Mouse (Mus musculus) lung, embryonic 16.5 days (tissue): Measurements from ENCODE around the gene Cd300lg. TPM values are rescaled to one million over a fixed set of nuclear protein-coding genes. Genes with fewer than 3 reads are reported as not detected.

Experiments
- ATAC-seq: fragments of 200-750 bp; cut with Nextera tagmentation; 2 replicates; pipeline ENCODE4 v1.8.0; 2017; ENCODE audit warnings: low read depth, mild to moderate bottlenecking, moderate library complexity
- H3K27ac ChIP-seq: fragments of 300-500 bp; sonication (generic); 2 replicates; pipeline ENCODE4 v1.5.1; 2014; ENCODE audit warnings: mild to moderate bottlenecking, control low read depth, low read length
- H3K27me3 ChIP-seq: fragments of 300-500 bp; sonication (generic); 2 replicates; pipeline ENCODE4 v1.6.1; 2014; ENCODE audit warnings: low read depth, low read length, mixed read lengths; ENCODE audit not compliant: control insufficient read depth, insufficient read depth
- H3K36me3 ChIP-seq: fragments of 300-500 bp; sonication (generic); 2 replicates; pipeline ENCODE4 v1.6.1; 2014; ENCODE audit warnings: low read length; ENCODE audit not compliant: control insufficient read depth, insufficient read depth
- H3K4me1 ChIP-seq: fragments of 300-500 bp; sonication (generic); replicated peaks from 2 replicates; pipeline ENCODE4 v1.6.1; 2014; ENCODE audit warnings: low read length, mixed read lengths; ENCODE audit not compliant: control insufficient read depth, insufficient read depth
- H3K4me2 ChIP-seq: fragments of 300-500 bp; sonication (generic); 2 replicates; pipeline ENCODE4 v1.6.1; 2014; ENCODE audit warnings: low read depth, low read length, control low read depth
- H3K4me3 ChIP-seq: fragments of 300-500 bp; sonication (generic); 2 replicates; pipeline ENCODE4 v1.5.1; 2014; ENCODE audit warnings: mild to moderate bottlenecking, low read length, control low read depth
- H3K9ac ChIP-seq: fragments of 300-500 bp; sonication (generic); 2 replicates; pipeline ENCODE4 v1.6.1; 2014; ENCODE audit warnings: low read length, control low read depth
- H3K9me3 ChIP-seq: fragments of 300-500 bp; sonication (generic); 2 replicates; pipeline ENCODE4 v1.6.1; 2016; ENCODE audit warnings: low read length; ENCODE audit not compliant: control insufficient read depth
- WGBS: fragments of 180-500 bp; shearing (Covaris S2); extraction: QIAGEN DNeasy Blood & Tissue Kit; methylation state at CpG from one replicate; pipeline ENCODE4 v1.1.7; 2014; 5-methylcytosine and 5-hydroxymethylcytosine counted together
- polyA plus RNA-seq: library from polyadenylated mRNA; unstranded; fragments of >200 nt; fragmentation: Nextera tagmentation; extraction: Ambion mirVana; gene quantifications from 2 replicates; pipeline ENCODE4 v1.2.1, GENCODE M21; 2015

The Cd300lg gene
- polyA plus RNA-seq, 1 experiment from 2014 or later: 0.74 TPM

DNA sequence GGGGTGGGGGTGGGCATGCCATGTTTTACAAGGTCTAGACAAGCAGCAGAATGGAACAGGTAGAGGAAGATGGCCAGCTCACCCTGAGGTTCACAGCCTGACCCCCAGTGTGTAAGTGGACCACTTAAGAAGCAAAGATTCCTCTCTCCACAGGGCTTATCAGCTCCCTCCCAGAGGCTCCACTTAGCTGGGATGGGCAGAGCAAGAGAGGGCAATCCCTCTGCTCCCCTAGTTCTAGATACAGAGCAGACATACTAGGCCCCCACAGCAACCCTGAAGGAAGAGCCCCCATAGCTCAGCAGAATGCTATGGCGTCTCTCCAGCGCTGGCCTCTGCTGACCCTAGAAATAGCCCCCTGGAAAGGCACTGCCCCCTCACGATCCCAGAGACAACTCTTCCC, 54.4 kb downstream of the Cd300lg start:
- no peak overlapping the region for H3K4me2 ChIP-seq
- no peak overlapping the region for H3K9ac ChIP-seq
- ATAC-seq: no peak
- H3K4me1 ChIP-seq: peaks cover 4% of the 10 kb centered on the region; the same call in 1 of the 2 replicates
- 71% methylated on average over 3 of the region's 3 CpGs for WGBS
- H3K4me3 ChIP-seq: no peak overlapping the region
- H3K9me3 ChIP-seq: no peaks in the 10 kb centered on the region
- no peaks in the 10 kb centered on the region for H3K36me3 ChIP-seq
- no peak overlapping the region for H3K27ac ChIP-seq
- peaks cover 4% of the 10 kb centered on the region; the same call in 1 of the 2 replicates for H3K27me3 ChIP-seq

DNA sequence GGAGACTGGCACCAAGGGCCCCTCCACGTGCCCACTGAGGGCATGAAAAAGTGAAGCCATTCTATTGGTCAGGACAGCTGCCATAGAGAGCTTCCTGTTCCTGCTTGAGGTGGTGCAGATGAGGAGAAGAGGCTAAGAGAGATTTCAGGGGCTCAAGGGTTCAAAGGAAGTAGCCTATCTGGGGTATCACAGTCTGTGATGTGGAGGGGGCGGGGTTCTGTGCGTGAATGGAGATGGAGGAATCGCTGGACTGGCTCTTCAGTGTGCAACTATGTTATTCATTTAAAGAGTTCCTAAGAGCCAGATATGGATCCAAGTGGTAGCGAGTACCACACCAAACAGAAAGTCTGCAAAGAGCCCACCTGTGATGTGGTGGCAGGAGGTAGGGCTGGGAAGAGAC, 55.1 kb downstream of the Cd300lg start:
- Histone ChIP-seq H3K27me3 (peaks cover 4% of the 10 kb centered on the region; the same call in 1 of the 2 replicates), H3K4me3 (peak overlapping the region; percentile 21; the same call in 1 of the 2 replicates), H3K9me3 (no peaks in the 10 kb centered on the region), H3K27ac (no peak overlapping the region), H3K4me2 (peak overlapping the region; percentile 44), H3K36me3 (no peaks in the 10 kb centered on the region), H3K4me1 (peaks cover 4% of the 10 kb centered on the region; the same call in 1 of the 2 replicates), H3K9ac (no peak overlapping the region)
- no peak for ATAC-seq
- 58% methylated on average over 5 of the region's 5 CpGs for WGBS

DNA sequence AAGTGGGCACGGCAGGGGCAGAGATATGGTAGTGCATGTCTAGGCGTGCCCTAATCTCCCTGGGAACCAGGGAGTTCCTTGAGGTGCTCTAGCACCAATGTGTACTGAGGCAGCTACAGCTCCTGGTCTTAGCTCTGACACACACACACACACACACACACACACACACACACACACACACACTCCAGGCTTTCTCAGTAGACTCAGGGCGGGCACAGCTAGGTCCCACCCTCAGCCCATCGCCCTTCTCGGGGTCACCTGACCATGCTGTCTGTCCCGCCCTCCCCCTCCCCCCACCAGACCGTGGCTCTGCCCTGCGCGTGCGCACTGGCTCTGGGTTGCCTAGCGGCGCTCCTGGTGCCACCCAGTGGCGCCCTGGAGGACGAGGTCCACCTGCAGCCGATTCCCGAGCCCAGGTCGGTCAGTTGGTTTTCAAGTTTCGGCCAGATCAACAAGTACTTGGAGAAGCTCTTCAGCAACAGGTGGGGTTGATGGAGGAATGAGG, 55.6 kb downstream of the Cd300lg start:
- H3K27ac ChIP-seq: no peak overlapping the region
- peak overlapping the region; percentile 44 for H3K4me2 ChIP-seq
- WGBS: 3% methylated on average over 17 of the region's 18 CpGs
- peaks cover 4% of the 10 kb centered on the region; the same call in 1 of the 2 replicates for H3K4me1 ChIP-seq
- ATAC-seq: peak; percentile 92
- no peaks in the 10 kb centered on the region for H3K36me3 ChIP-seq
- peaks cover 4% of the 10 kb centered on the region; the same call in 1 of the 2 replicates for H3K27me3 ChIP-seq
- H3K9ac ChIP-seq: peak overlapping the region; percentile 43
- no peaks in the 10 kb centered on the region for H3K9me3 ChIP-seq
- peak overlapping the region; percentile 21; the same call in 1 of the 2 replicates for H3K4me3 ChIP-seq

DNA sequence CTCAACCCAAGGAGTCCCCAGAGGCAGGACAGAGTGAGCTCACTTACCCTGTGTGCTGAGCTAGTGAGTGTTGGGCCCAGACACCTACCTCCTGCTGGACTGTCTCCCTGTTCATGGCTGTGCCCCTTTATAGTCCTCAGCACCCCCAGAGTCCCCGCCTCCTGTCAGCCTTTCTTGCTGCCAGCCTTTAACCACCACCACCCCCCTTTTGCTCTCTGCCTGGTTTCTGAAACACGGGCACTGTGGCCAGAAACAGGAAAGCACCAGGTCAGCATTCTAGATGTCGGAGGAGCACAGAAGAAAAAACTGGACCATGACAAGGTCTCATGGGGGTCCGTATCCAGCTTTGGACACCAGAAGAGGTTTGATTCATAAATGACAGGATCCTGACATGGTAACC, 59.9 kb downstream of the Cd300lg start, which contains the start of gene Ppy:
Gene Ppy, minus strand, starts transcription at position 101 of the 400 bp plus-strand sequence.
- H3K36me3 ChIP-seq: no peaks in the 10 kb centered on the region
- H3K27ac ChIP-seq: no peak within 1 kb of the TSS
- H3K27me3 ChIP-seq: peaks cover 21% of the 10 kb centered on the region
- H3K4me1 ChIP-seq: peaks cover 7% of the 10 kb centered on the region
- no peak within 1 kb of the TSS for H3K4me2 ChIP-seq
- ATAC-seq: no peak
- no peak within 1 kb of the TSS for H3K4me3 ChIP-seq
- 66% methylated on average over 4 of the region's 4 CpGs for WGBS
- no peak within 1 kb of the TSS for H3K9ac ChIP-seq
- H3K9me3 ChIP-seq: no peaks in the 10 kb centered on the region

DNA sequence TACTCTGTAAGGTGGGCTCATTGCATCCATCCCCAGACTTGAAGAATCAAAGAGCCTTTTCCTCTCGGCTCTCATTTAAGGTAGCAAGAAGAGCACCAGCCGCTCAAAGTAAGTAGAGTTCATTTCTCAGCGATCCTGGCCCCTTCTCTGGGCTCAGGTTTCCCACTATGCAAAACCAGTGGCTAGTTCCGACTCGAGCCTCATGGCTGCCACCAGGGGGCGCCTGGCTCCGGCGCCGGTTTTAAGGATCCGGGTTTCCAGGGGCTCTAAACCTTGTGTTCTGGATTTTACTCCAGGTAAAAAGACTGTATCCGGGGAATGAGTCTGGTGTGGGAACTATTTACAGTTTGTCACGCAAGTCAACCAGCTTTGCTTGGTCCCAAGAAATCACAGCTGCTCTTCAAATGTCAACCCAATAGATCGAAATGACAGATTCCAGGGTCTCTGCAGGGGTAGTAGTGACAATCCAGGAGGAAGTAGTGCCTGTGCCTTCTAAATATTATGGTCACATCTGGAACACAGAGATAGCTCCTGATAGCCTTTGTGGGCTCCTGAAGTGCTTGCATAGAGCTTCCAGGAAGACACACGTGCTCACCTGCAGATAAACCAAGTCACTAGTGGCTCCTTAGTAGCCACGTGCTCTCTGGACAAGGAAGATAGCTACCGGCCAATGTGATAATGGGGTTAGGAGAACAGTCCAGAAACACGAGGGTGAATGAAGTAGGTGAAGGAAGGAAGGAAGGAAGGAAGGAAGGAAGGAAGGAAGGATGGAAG, 61.4 kb downstream of the Cd300lg start:
- H3K4me2 ChIP-seq: no peak overlapping the region
- H3K4me3 ChIP-seq: no peak overlapping the region
- H3K27ac ChIP-seq: no peak overlapping the region
- H3K9me3 ChIP-seq: no peaks in the 10 kb centered on the region
- 15% methylated on average over 17 of the region's 17 CpGs for WGBS
- ATAC-seq: peak; percentile 61; the same call in 1 of the 2 replicates
- H3K36me3 ChIP-seq: no peaks in the 10 kb centered on the region
- H3K9ac ChIP-seq: no peak overlapping the region
- H3K4me1 ChIP-seq: peaks cover 2% of the 10 kb centered on the region; the same call in 1 of the 2 replicates
- peaks cover 35% of the 10 kb centered on the region for H3K27me3 ChIP-seq

Other genes with a start within 250 kb of the Cd300lg start
- gene Meox1, start 147.1 kb upstream of the Cd300lg start, polyA plus RNA-seq: 11.7 and 12.4 TPM in 2 replicates
- 0.53 and 0.63 TPM in 2 replicates for gene Sost, start 74.5 kb upstream of the Cd300lg start, polyA plus RNA-seq
- gene Cfap97d1, start 57.2 kb upstream of the Cd300lg start, polyA plus RNA-seq: not detected in 2 replicates
- 21.7 and 23.8 TPM in 2 replicates for gene Dusp3, start 54.5 kb upstream of the Cd300lg start, polyA plus RNA-seq
- 3.7 and 4.1 TPM in 2 replicates for gene Mpp3, start 13.0 kb upstream of the Cd300lg start, polyA plus RNA-seq
- 6.1 and 6.4 TPM in 2 replicates for gene Mpp2, start 47.0 kb downstream of the Cd300lg start, polyA plus RNA-seq
- gene Ppy, start 59.8 kb downstream of the Cd300lg start, polyA plus RNA-seq: not detected in 2 replicates
- not detected in 2 replicates for gene Pyy, start 66.3 kb downstream of the Cd300lg start, polyA plus RNA-seq
- 0.73 and 1.5 TPM in 2 replicates for gene Nags, start 104.0 kb downstream of the Cd300lg start, polyA plus RNA-seq
- 33.3 and 34.8 TPM in 2 replicates for gene Tmem101, start 114.9 kb downstream of the Cd300lg start, polyA plus RNA-seq
- 108 and 130 TPM in 2 replicates for gene Lsm12, start 143.8 kb downstream of the Cd300lg start, polyA plus RNA-seq
- gene G6pc3, start 148.1 kb downstream of the Cd300lg start, polyA plus RNA-seq: 28.3 and 28.6 TPM in 2 replicates
- gene Hdac5, start 188.7 kb downstream of the Cd300lg start, polyA plus RNA-seq: 70.1 and 80.4 TPM in 2 replicates
- 18.7 and 19.4 TPM in 2 replicates for gene BC030867, start 207.4 kb downstream of the Cd300lg start, polyA plus RNA-seq
- gene Asb16, start 227.2 kb downstream of the Cd300lg start, polyA plus RNA-seq: 0.05 and 0.08 TPM in 2 replicates
- 52.8 and 60.2 TPM in 2 replicates for gene Tmub2, start 243.4 kb downstream of the Cd300lg start, polyA plus RNA-seq